Mouse (Mus musculus) olfactory bulb, adult 2 months (tissue): ENCODE measurements around the gene Atp6v1e2. TPM values are rescaled to one million over a fixed set of nuclear protein-coding genes. Genes with fewer than 3 reads are reported as not detected.

Experiments
- H3K27ac ChIP-seq: fragments of 200-500 bp; 2 replicates; pipeline ENCODE4 v1.5.1; 2012; ENCODE audit warnings: low read depth, low read length; ENCODE audit not compliant: insufficient read depth
- H3K4me1 ChIP-seq: fragments of 200-500 bp; 2 replicates; pipeline ENCODE4 v1.6.1; 2012; ENCODE audit warnings: low read length; ENCODE audit not compliant: control insufficient read depth, insufficient read depth
- H3K4me3 ChIP-seq: fragments of 200-500 bp; 2 replicates; pipeline ENCODE4 v1.5.1; 2012; ENCODE audit warnings: mild to moderate bottlenecking, low read depth, low read length, moderate library complexity; ENCODE audit not compliant: insufficient read depth
- CTCF ChIP-seq: fragments of 200-500 bp; IDR thresholded peaks from 2 replicates; pipeline ENCODE4 v1.5.1; 2012; ENCODE audit warnings: low read depth, mild to moderate bottlenecking, low read length, moderate library complexity; ENCODE audit not compliant: insufficient read depth
- POLR2A ChIP-seq: fragments of 200-500 bp; IDR thresholded peaks from 2 replicates; pipeline ENCODE4 v1.6.1; 2012; ENCODE audit warnings: mild to moderate bottlenecking, low read depth, low read length, moderate library complexity; ENCODE audit not compliant: insufficient read depth
- WGBS: fragments of 180-500 bp; shearing (Covaris S2); methylation state at CpG from one replicate; pipeline ENCODE4 v1.1.7; 2018; 5-methylcytosine and 5-hydroxymethylcytosine counted together
- polyA plus RNA-seq: library from polyadenylated mRNA; stranded (reverse); fragments of >200 nt; gene quantifications from 2 replicates; pipeline ENCODE4 v1.2.4, GENCODE M21; 2012; ENCODE audit warnings: low replicate concordance; ENCODE audit not compliant: missing spikeins, insufficient read depth, insufficient read length

Atp6v1e2 gene
- not detected in 2 replicates for polyA plus RNA-seq

- no peak within 1 kb of the TSS for H3K4me3 ChIP-seq
- no peaks in the 10 kb centered on the region for H3K4me1 ChIP-seq
- no peak within 1 kb of the TSS for H3K27ac ChIP-seq
- TF ChIP-seq CTCF (no peak), POLR2A (no peak)
- 67% methylated on average over 28 of the region's 28 CpGs for WGBS
These were observed at the start of gene Atp6v1e2 for GRCm38 (mm10) chr17:86947840-86948796. Gene Atp6v1e2 (minus strand): TSS chr17:86947897.

GRCm38 (mm10) chr17:86997323-86997722 lies 49.6 kb upstream of the Atp6v1e2 start:
- H3K4me3 ChIP-seq: no peak overlapping the region
- 95% methylated on average over 6 of the region's 6 CpGs for WGBS
- TF ChIP-seq CTCF (no peak), POLR2A (no peak)

GRCm38 (mm10) chr17:86991306-86991705 lies 43.6 kb upstream of the Atp6v1e2 start:
- Histone ChIP-seq H3K4me1 (peaks cover 28% of the 10 kb centered on the region), H3K4me3 (no peak overlapping the region), H3K27ac (no peak overlapping the region)
- 71% methylated on average over 8 of the region's 8 CpGs for WGBS
- no peak for TF ChIP-seq POLR2A
- TF ChIP-seq CTCF: no peak

More at GRCm38 (mm10) chr17:86997323-86997722, 49.6 kb upstream of the Atp6v1e2 start:
- Histone ChIP-seq H3K4me1 (no peaks in the 10 kb centered on the region; the same call in 1 of the 2 replicates), H3K27ac (no peak overlapping the region)

- TF ChIP-seq CTCF (no peak), POLR2A (no peak)
These were observed 41.0 kb upstream of the Atp6v1e2 start for GRCm38 (mm10) chr17:86988601-86989184.

GRCm38 (mm10) chr17:86988161-86988560 lies 40.5 kb upstream of the Atp6v1e2 start:
- WGBS: 69% methylated on average over 5 of the region's 5 CpGs
- H3K4me3 ChIP-seq: no peak overlapping the region
- no peak overlapping the region for H3K27ac ChIP-seq
- peaks cover 45% of the 10 kb centered on the region for H3K4me1 ChIP-seq
- no peak for TF ChIP-seq POLR2A
- no peak for TF ChIP-seq CTCF

More at GRCm38 (mm10) chr17:86988601-86989184, 41.0 kb upstream of the Atp6v1e2 start:
- Histone ChIP-seq H3K27ac (no peak overlapping the region), H3K4me3 (no peak overlapping the region), H3K4me1 (peaks cover 41% of the 10 kb centered on the region)
- WGBS: 49% methylated on average over 6 of the region's 6 CpGs

GRCm38 (mm10) chr17:86986449-86987138 lies 38.9 kb upstream of the Atp6v1e2 start:
- Histone ChIP-seq H3K4me1 (peaks cover 52% of the 10 kb centered on the region), H3K4me3 (no peak overlapping the region), H3K27ac (no peak overlapping the region)
- 45% methylated on average over 17 of the region's 17 CpGs for WGBS
- TF ChIP-seq POLR2A (no peak), CTCF (no peak)

- no peak for TF ChIP-seq CTCF
- TF ChIP-seq POLR2A: no peak
- Histone ChIP-seq H3K27ac (no peak overlapping the region), H3K4me1 (peaks cover 37% of the 10 kb centered on the region), H3K4me3 (no peak overlapping the region)
- WGBS: 75% methylated on average over 9 of the region's 9 CpGs
These were observed 34.8 kb upstream of the Atp6v1e2 start for GRCm38 (mm10) chr17:86982497-86982896.

GRCm38 (mm10) chr17:86981701-86982100 lies 34.0 kb upstream of the Atp6v1e2 start:
- peaks cover 35% of the 10 kb centered on the region for H3K4me1 ChIP-seq
- no peak overlapping the region for H3K4me3 ChIP-seq
- 94% methylated on average over 2 of the region's 2 CpGs for WGBS
- H3K27ac ChIP-seq: no peak overlapping the region
- TF ChIP-seq POLR2A: no peak
- no peak for TF ChIP-seq CTCF
